Mouse (Mus musculus) C2C12 (cell line): ENCODE results near the gene Grm4. TPM values are rescaled to one million over a fixed set of nuclear protein-coding genes. Genes with fewer than 3 reads are reported as not detected.

Experiments
- H3K27me3 ChIP-seq: one replicate; pipeline ENCODE4 v1.6.1; 2011; ENCODE audit not compliant: control insufficient read depth, insufficient read depth, insufficient read length
- H3K36me3 ChIP-seq: one replicate; pipeline ENCODE4 v1.6.1; 2011; ENCODE audit not compliant: control insufficient read depth, insufficient read depth
- H3K4me3 ChIP-seq: one replicate; pipeline ENCODE4 v1.5.1; 2011; ENCODE audit warnings: mild to moderate bottlenecking, control low read depth; ENCODE audit not compliant: poor library complexity, insufficient read depth, severe bottlenecking
- H3K79me2 ChIP-seq: one replicate; pipeline ENCODE4 v1.6.1; 2011; ENCODE audit not compliant: control insufficient read depth, insufficient read depth
- H3K79me3 ChIP-seq: one replicate; pipeline ENCODE4 v1.6.1; 2011; ENCODE audit warnings: low read depth, control low read depth
- H3ac ChIP-seq: one replicate; pipeline ENCODE3; 2011; ENCODE audit warnings: low read depth; ENCODE audit not compliant: control insufficient read depth, insufficient read length
- CEBPB ChIP-seq: IDR thresholded peaks from one replicate; pipeline ENCODE4 v1.6.1; 2011; ENCODE audit warnings: low read depth, mild to moderate bottlenecking, control low read depth, moderate library complexity
- CTCF ChIP-seq: IDR thresholded peaks from one replicate; pipeline ENCODE4 v1.5.1; 2011; ENCODE audit not compliant: control insufficient read depth, insufficient read depth, insufficient read length
- FOSL1 ChIP-seq: IDR thresholded peaks from one replicate; pipeline ENCODE4 v1.8.0; 2011; ENCODE audit warnings: mild to moderate bottlenecking, low read length; ENCODE audit not compliant: poor library complexity, insufficient read depth, severe bottlenecking
- MAX ChIP-seq: IDR thresholded peaks from one replicate; pipeline ENCODE4 v1.6.1; 2011; ENCODE audit warnings: mild to moderate bottlenecking, control low read depth
- MYOD1 ChIP-seq: IDR thresholded peaks from one replicate; pipeline ENCODE4 v1.6.1; 2011; ENCODE audit warnings: low read depth; ENCODE audit not compliant: control insufficient read depth, insufficient read length
- MYOG ChIP-seq: IDR thresholded peaks from one replicate; pipeline ENCODE4 v1.6.1; 2011; ENCODE audit not compliant: control insufficient read depth, insufficient read length; ENCODE audit errors: extremely low read depth
- USF1 ChIP-seq: IDR thresholded peaks from one replicate; pipeline ENCODE4 v1.6.1; 2011; ENCODE audit warnings: low read depth, mild to moderate bottlenecking, control low read depth, moderate library complexity
- polyA plus RNA-seq: library from polyadenylated mRNA; unstranded; fragments of >200 nt; fragmentation: generic; extraction: Trizol; gene quantifications from one replicate; pipeline ENCODE4 v1.2.1, GENCODE M21; 2012; ENCODE audit warnings: missing spikeins

The Grm4 gene
- polyA plus RNA-seq, 1 experiment, result not detected

GRCm38 (mm10) chr17:27505221-27505881 is 15.9 kb downstream of the Grm4 start:
- Histone ChIP-seq H3K79me3 (no peaks in the 10 kb centered on the region), H3K79me2 (no peaks in the 10 kb centered on the region), H3K36me3 (no peaks in the 10 kb centered on the region), H3ac (no peak overlapping the region), H3K4me3 (no peak overlapping the region), H3K27me3 (peaks cover 61% of the 10 kb centered on the region)
- no peak for TF ChIP-seq USF1
- no peak for TF ChIP-seq FOSL1
- TF ChIP-seq MAX, result no peak
- TF ChIP-seq CEBPB, result no peak
- TF ChIP-seq MYOG, result no peak
- TF ChIP-seq CTCF, result no peak
- TF ChIP-seq MYOD1, result no peak

- H3K36me3 ChIP-seq, result no peaks in the 10 kb centered on the region
- peaks cover 49% of the 10 kb centered on the region for H3K27me3 ChIP-seq
- no peak overlapping the region for H3K4me3 ChIP-seq
- no peak for TF ChIP-seq MYOG
- TF ChIP-seq USF1, result no peak
- TF ChIP-seq FOSL1, result no peak
- TF ChIP-seq CEBPB, result no peak
- TF ChIP-seq MAX, result no peak
- TF ChIP-seq CTCF, result no peak
- no peak for TF ChIP-seq MYOD1
- no peak overlapping the region for H3ac ChIP-seq
- no peaks in the 10 kb centered on the region for H3K79me3 ChIP-seq
- no peaks in the 10 kb centered on the region for H3K79me2 ChIP-seq
These were observed 17.3 kb downstream of the Grm4 start for GRCm38 (mm10) chr17:27503869-27504268.

- H3K79me2 ChIP-seq, result no peaks in the 10 kb centered on the region
- H3ac ChIP-seq, result no peak overlapping the region
- peaks cover 40% of the 10 kb centered on the region for H3K27me3 ChIP-seq
- no peaks in the 10 kb centered on the region for H3K79me3 ChIP-seq
- TF ChIP-seq MYOD1 (no peak), USF1 (no peak), CEBPB (no peak)
- no peaks in the 10 kb centered on the region for H3K36me3 ChIP-seq
- no peak overlapping the region for H3K4me3 ChIP-seq
These were observed 18.3 kb downstream of the Grm4 start for GRCm38 (mm10) chr17:27502736-27503445.

- Histone ChIP-seq H3ac (no peak overlapping the region), H3K79me3 (no peaks in the 10 kb centered on the region), H3K4me3 (no peak overlapping the region), H3K36me3 (no peaks in the 10 kb centered on the region), H3K27me3 (peaks cover 35% of the 10 kb centered on the region), H3K79me2 (no peaks in the 10 kb centered on the region)
- no peak for TF ChIP-seq MAX
- TF ChIP-seq MYOG, result no peak
- TF ChIP-seq MYOD1, result no peak
- TF ChIP-seq FOSL1, result no peak
- TF ChIP-seq CTCF, result no peak
- no peak for TF ChIP-seq USF1
These were observed 18.9 kb downstream of the Grm4 start for GRCm38 (mm10) chr17:27502288-27502687.

GRCm38 (mm10) chr17:27501331-27502251 is 19.6 kb downstream of the Grm4 start:
- TF ChIP-seq CEBPB (no peak), USF1 (no peak), CTCF (no peak), MAX (no peak), FOSL1 (no peak), MYOD1 (no peak), MYOG (no peak)
- no peak overlapping the region for H3ac ChIP-seq
- no peaks in the 10 kb centered on the region for H3K79me3 ChIP-seq
- no peaks in the 10 kb centered on the region for H3K36me3 ChIP-seq
- no peak overlapping the region for H3K4me3 ChIP-seq
- no peaks in the 10 kb centered on the region for H3K79me2 ChIP-seq
- peaks cover 28% of the 10 kb centered on the region for H3K27me3 ChIP-seq
